Mouse (Mus musculus) intestine, embryonic 16.5 days (tissue): ENCODE measurements around the gene Zbtb38. TPM values are rescaled to one million over a fixed set of nuclear protein-coding genes. Genes with fewer than 3 reads are reported as not detected.

Source experiments
- ATAC-seq: fragments of 200-750 bp; cut with Nextera tagmentation; 2 replicates; pipeline ENCODE4 v1.8.0; 2017; ENCODE audit warnings: moderate TSS enrichment, moderate library complexity
- H3K27ac ChIP-seq: fragments of 300-500 bp; sonication (generic); 2 replicates; pipeline ENCODE4 v1.5.1; 2014; ENCODE audit warnings: mild to moderate bottlenecking, low read length
- H3K27me3 ChIP-seq: fragments of 300-500 bp; sonication (generic); replicated peaks from 2 replicates; pipeline ENCODE4 v1.6.1; 2014; ENCODE audit warnings: low read length, control low read depth, mixed read lengths; ENCODE audit not compliant: control insufficient read depth, insufficient read depth
- H3K36me3 ChIP-seq: fragments of 300-500 bp; sonication (generic); 2 replicates; pipeline ENCODE4 v1.6.1; 2014; ENCODE audit warnings: low read length, control low read depth; ENCODE audit not compliant: control insufficient read depth, insufficient read depth
- H3K4me1 ChIP-seq: fragments of 300-500 bp; sonication (generic); 2 replicates; pipeline ENCODE4 v1.6.1; 2014; ENCODE audit warnings: low read length, control low read depth, mixed read lengths; ENCODE audit not compliant: control insufficient read depth, insufficient read depth
- H3K4me2 ChIP-seq: fragments of 300-500 bp; sonication (generic); 2 replicates; pipeline ENCODE4 v1.6.1; 2014; ENCODE audit warnings: low read depth, low read length, control low read depth
- H3K4me3 ChIP-seq: fragments of 300-500 bp; sonication (generic); 2 replicates; pipeline ENCODE4 v1.5.1; 2014; ENCODE audit warnings: mild to moderate bottlenecking, low read length
- H3K9ac ChIP-seq: fragments of 300-500 bp; sonication (generic); 2 replicates; pipeline ENCODE4 v1.6.1; 2014; ENCODE audit warnings: low read depth, low read length
- H3K9me3 ChIP-seq: fragments of 300-500 bp; sonication (generic); 2 replicates; pipeline ENCODE4 v1.6.1; 2016; ENCODE audit warnings: low read length, control low read depth; ENCODE audit not compliant: control insufficient read depth
- WGBS: fragments of 180-500 bp; shearing (Covaris S2); extraction: QIAGEN DNeasy Blood & Tissue Kit; methylation state at CpG from one replicate; pipeline ENCODE4 v1.1.7; 2014; 5-methylcytosine and 5-hydroxymethylcytosine counted together
- polyA plus RNA-seq: library from polyadenylated mRNA; unstranded; fragments of >200 nt; fragmentation: Nextera tagmentation; extraction: Ambion mirVana; gene quantifications from 2 replicates; pipeline ENCODE4 v1.2.1, GENCODE M21; 2015

Zbtb38 gene
- polyA plus RNA-seq, 1 experiment from 2014 or later, result 20.3 TPM

DNA sequence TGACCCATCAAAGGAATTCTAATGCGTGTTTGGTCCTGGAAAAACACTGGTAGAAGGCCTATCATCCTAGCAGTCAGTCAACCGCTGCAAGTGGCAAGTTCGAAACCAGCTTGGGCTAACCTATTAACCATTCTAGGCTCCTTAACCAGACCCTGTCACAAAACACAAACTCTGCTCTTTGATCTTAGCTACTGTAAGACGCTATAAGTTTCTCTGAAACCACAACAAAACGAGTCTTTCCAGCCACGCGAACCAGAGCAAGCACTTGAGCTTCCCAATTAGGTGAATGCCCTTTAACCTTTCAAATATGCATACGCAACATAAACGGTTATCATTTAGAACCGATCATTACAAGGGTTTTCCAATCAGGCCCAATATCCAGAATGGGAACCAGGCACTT is 33.7 kb downstream of the Zbtb38 start:
- peaks cover 3% of the 10 kb centered on the region; the same call in 1 of the 2 replicates for H3K4me1 ChIP-seq
- no peaks in the 10 kb centered on the region for H3K27me3 ChIP-seq
- H3K27ac ChIP-seq, result peak overlapping the region; percentile 98
- peak; percentile 7 for ATAC-seq
- H3K4me2 ChIP-seq, result peak overlapping the region; percentile 65
- H3K36me3 ChIP-seq, result no peaks in the 10 kb centered on the region
- peak overlapping the region; percentile 77 for H3K4me3 ChIP-seq
- H3K9ac ChIP-seq, result peak overlapping the region; percentile 96
- WGBS, result 47% methylated on average over 10 of the region's 10 CpGs
- H3K9me3 ChIP-seq, result no peaks in the 10 kb centered on the region

- Histone ChIP-seq H3K36me3 (no peaks in the 10 kb centered on the region), H3K27me3 (no peaks in the 10 kb centered on the region), H3K4me1 (peaks cover 3% of the 10 kb centered on the region; the same call in 1 of the 2 replicates), H3K27ac (no peak overlapping the region), H3K9me3 (no peaks in the 10 kb centered on the region), H3K4me3 (peak overlapping the region; percentile 77), H3K4me2 (peak overlapping the region; percentile 65; the same call in 1 of the 2 replicates), H3K9ac (0 out of 2 replicates have a peak overlapping the region, but pooled peaks have one; percentile 96)
- 88% methylated on average over 8 of the region's 8 CpGs for WGBS
- no peak for ATAC-seq
Observed at GRCm38 (mm10) chr9:96718402-96718798, 34.2 kb downstream of the Zbtb38 start.

GRCm38 (mm10) chr9:96717698-96718401 is 34.8 kb downstream of the Zbtb38 start:
- no peak overlapping the region for H3K9ac ChIP-seq
- no peak overlapping the region for H3K27ac ChIP-seq
- no peak overlapping the region for H3K4me3 ChIP-seq
- H3K27me3 ChIP-seq, result no peaks in the 10 kb centered on the region
- peaks cover 3% of the 10 kb centered on the region; the same call in 1 of the 2 replicates for H3K4me1 ChIP-seq
- 91% methylated on average over 16 of the region's 16 CpGs for WGBS
- no peak for ATAC-seq
- H3K4me2 ChIP-seq, result no peak overlapping the region
- no peaks in the 10 kb centered on the region for H3K9me3 ChIP-seq
- no peaks in the 10 kb centered on the region for H3K36me3 ChIP-seq

GRCm38 (mm10) chr9:96716735-96717444 is 35.7 kb downstream of the Zbtb38 start:
- Histone ChIP-seq H3K4me3 (no peak overlapping the region), H3K4me1 (peaks cover 3% of the 10 kb centered on the region; the same call in 1 of the 2 replicates), H3K9me3 (no peaks in the 10 kb centered on the region), H3K27me3 (no peaks in the 10 kb centered on the region), H3K4me2 (no peak overlapping the region), H3K36me3 (0 out of 2 replicates have a peak, but pooled peaks cover 3% of the 10 kb centered on the region), H3K27ac (no peak overlapping the region), H3K9ac (no peak overlapping the region)
- ATAC-seq, result no peak
- 87% methylated on average over 14 of the region's 14 CpGs for WGBS

GRCm38 (mm10) chr9:96716136-96716535 is 36.5 kb downstream of the Zbtb38 start:
- Histone ChIP-seq H3K4me3 (no peak overlapping the region), H3K4me2 (no peak overlapping the region), H3K27me3 (no peaks in the 10 kb centered on the region), H3K9me3 (no peaks in the 10 kb centered on the region), H3K9ac (no peak overlapping the region), H3K4me1 (peaks cover 3% of the 10 kb centered on the region; the same call in 1 of the 2 replicates), H3K27ac (no peak overlapping the region), H3K36me3 (0 out of 2 replicates have a peak, but pooled peaks cover 3% of the 10 kb centered on the region)
- no peak for ATAC-seq
- 70% methylated on average over 10 of the region's 10 CpGs for WGBS

- WGBS, result 80% methylated on average over 11 of the region's 11 CpGs
- no peak overlapping the region for H3K27ac ChIP-seq
- H3K9ac ChIP-seq, result no peak overlapping the region
- no peak overlapping the region for H3K4me3 ChIP-seq
- H3K27me3 ChIP-seq, result no peaks in the 10 kb centered on the region
- 0 out of 2 replicates have a peak, but pooled peaks cover 3% of the 10 kb centered on the region for H3K36me3 ChIP-seq
- no peak for ATAC-seq
- no peaks in the 10 kb centered on the region for H3K9me3 ChIP-seq
- H3K4me1 ChIP-seq, result peaks cover 3% of the 10 kb centered on the region; the same call in 1 of the 2 replicates
- no peak overlapping the region for H3K4me2 ChIP-seq
Observed at GRCm38 (mm10) chr9:96715171-96715570, 37.5 kb downstream of the Zbtb38 start.

GRCm38 (mm10) chr9:96713472-96714390 is 38.9 kb downstream of the Zbtb38 start:
- Histone ChIP-seq H3K4me2 (peak overlapping the region; percentile 41), H3K9ac (peak overlapping the region; percentile 51; the same call in 1 of the 2 replicates), H3K36me3 (0 out of 2 replicates have a peak, but pooled peaks cover 3% of the 10 kb centered on the region), H3K4me3 (peak overlapping the region; percentile 29; the same call in 1 of the 2 replicates), H3K27ac (peak overlapping the region; percentile 29; the same call in 1 of the 2 replicates), H3K4me1 (peaks cover 3% of the 10 kb centered on the region; the same call in 1 of the 2 replicates), H3K27me3 (no peaks in the 10 kb centered on the region), H3K9me3 (no peaks in the 10 kb centered on the region)
- WGBS, result 69% methylated on average over 14 of the region's 14 CpGs
- no peak for ATAC-seq

DNA sequence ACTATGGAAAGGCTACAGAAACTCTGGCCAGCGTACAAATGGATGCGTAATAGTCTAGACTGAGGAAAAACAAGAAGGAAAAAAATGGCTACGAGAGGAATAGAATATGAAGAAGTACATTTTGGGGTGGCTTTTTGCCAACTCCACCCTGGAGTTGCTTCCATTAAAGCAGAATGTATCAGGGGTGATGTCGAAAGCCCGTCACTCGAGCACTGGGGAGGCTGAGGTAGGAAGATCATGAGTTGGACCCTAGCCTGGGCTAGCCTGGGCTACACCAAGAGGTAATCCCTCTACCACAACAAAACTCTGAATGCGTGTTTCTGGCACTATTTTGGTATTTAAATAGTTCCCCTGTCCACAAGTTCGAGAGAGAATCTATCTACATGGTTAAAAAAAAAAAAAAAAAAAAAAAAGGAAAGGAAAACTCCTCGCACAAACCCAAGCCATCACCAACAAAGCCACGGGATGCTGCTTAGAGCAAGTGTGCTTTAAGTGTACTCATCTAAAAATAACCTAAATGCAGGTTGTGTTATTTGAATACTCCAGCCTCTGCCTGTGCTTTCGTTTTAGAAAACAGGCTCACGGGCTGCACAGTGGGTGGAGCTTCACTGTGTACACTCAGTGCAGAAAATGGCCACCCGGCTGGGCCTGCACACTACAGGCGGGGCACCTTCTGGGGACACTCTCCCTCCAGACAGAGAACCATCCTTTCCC is 39.7 kb downstream of the Zbtb38 start:
- Histone ChIP-seq H3K9me3 (no peaks in the 10 kb centered on the region), H3K27me3 (no peaks in the 10 kb centered on the region), H3K4me3 (peak overlapping the region; percentile 29; the same call in 1 of the 2 replicates), H3K27ac (peak overlapping the region; percentile 29; the same call in 1 of the 2 replicates), H3K4me2 (peak overlapping the region; percentile 41), H3K36me3 (0 out of 2 replicates have a peak, but pooled peaks cover 3% of the 10 kb centered on the region), H3K9ac (peak overlapping the region; percentile 51; the same call in 1 of the 2 replicates), H3K4me1 (no peaks in the 10 kb centered on the region)
- 66% methylated on average over 14 of the region's 14 CpGs for WGBS
- peak; percentile 74 for ATAC-seq
